Mouse (Mus musculus): ENCODE measurements around the gene Vwa8.

DNA sequence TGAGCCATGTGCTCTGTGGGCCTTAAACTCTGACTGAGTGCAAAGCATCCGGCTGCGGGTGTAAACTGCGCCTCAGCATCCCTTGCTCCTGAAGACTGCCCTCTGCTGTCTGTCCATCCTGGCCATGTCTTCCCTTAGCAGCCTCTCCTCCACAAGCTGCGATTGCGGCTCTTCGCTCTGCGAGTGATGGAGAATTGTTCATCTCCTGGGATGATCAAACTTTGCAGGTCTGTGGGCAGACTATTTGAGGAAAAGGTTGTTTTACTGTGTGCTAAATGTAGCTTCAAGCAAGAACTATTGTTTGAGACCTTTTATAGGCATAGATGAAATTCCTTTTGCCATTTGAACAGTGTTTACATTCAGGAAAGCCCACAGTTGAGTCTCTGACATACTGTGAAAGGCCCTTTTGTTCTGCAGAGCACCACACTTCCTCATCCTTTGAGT is 286.1 kb downstream of the Vwa8 start:
- TF ChIP-seq CTCF (IDR thresholded peaks at IDR 0.05; ENCODE audit: low read depth) (peak; percentile 73), EP300 (optimal IDR thresholded peaks at IDR 0.05) (no peak)

All from stomach, postnatal 0 days (tissue).